Mouse (Mus musculus) C2C12 (cell line): Measurements from ENCODE around the gene Nova1. TPM values are rescaled to one million over a fixed set of nuclear protein-coding genes. Genes with fewer than 3 reads are reported as not detected.

ENCODE experiments used
- H3K27me3 ChIP-seq: one replicate; pipeline ENCODE4 v1.6.1; 2011; ENCODE audit not compliant: control insufficient read depth, insufficient read depth, insufficient read length
- H3K36me3 ChIP-seq: one replicate; pipeline ENCODE4 v1.6.1; 2011; ENCODE audit not compliant: control insufficient read depth, insufficient read depth
- H3K4me3 ChIP-seq: one replicate; pipeline ENCODE4 v1.5.1; 2011; ENCODE audit warnings: mild to moderate bottlenecking, control low read depth; ENCODE audit not compliant: poor library complexity, insufficient read depth, severe bottlenecking
- H3K79me2 ChIP-seq: one replicate; pipeline ENCODE4 v1.6.1; 2011; ENCODE audit not compliant: control insufficient read depth, insufficient read depth
- H3K79me3 ChIP-seq: one replicate; pipeline ENCODE4 v1.6.1; 2011; ENCODE audit warnings: low read depth, control low read depth
- H3ac ChIP-seq: one replicate; pipeline ENCODE3; 2011; ENCODE audit warnings: low read depth; ENCODE audit not compliant: control insufficient read depth, insufficient read length
- CEBPB ChIP-seq: IDR thresholded peaks from one replicate; pipeline ENCODE4 v1.6.1; 2011; ENCODE audit warnings: low read depth, mild to moderate bottlenecking, control low read depth, moderate library complexity
- CTCF ChIP-seq: IDR thresholded peaks from one replicate; pipeline ENCODE4 v1.5.1; 2011; ENCODE audit not compliant: control insufficient read depth, insufficient read depth, insufficient read length
- FOSL1 ChIP-seq: IDR thresholded peaks from one replicate; pipeline ENCODE4 v1.8.0; 2011; ENCODE audit warnings: mild to moderate bottlenecking, low read length; ENCODE audit not compliant: poor library complexity, insufficient read depth, severe bottlenecking
- MAX ChIP-seq: IDR thresholded peaks from one replicate; pipeline ENCODE4 v1.6.1; 2011; ENCODE audit warnings: mild to moderate bottlenecking, control low read depth
- MYOD1 ChIP-seq: IDR thresholded peaks from one replicate; pipeline ENCODE4 v1.6.1; 2011; ENCODE audit warnings: low read depth; ENCODE audit not compliant: control insufficient read depth, insufficient read length
- MYOG ChIP-seq: IDR thresholded peaks from one replicate; pipeline ENCODE4 v1.6.1; 2011; ENCODE audit not compliant: control insufficient read depth, insufficient read length; ENCODE audit errors: extremely low read depth
- USF1 ChIP-seq: IDR thresholded peaks from one replicate; pipeline ENCODE4 v1.6.1; 2011; ENCODE audit warnings: low read depth, mild to moderate bottlenecking, control low read depth, moderate library complexity
- long read RNA-seq, 2 experiments: library from polyadenylated mRNA; unstranded; transcript quantifications; one replicate each; pipeline ENCODE4 v2.0.0; 2019 to 2020
- polyA plus RNA-seq: library from polyadenylated mRNA; unstranded; fragments of >200 nt; fragmentation: generic; extraction: Trizol; gene quantifications from one replicate; pipeline ENCODE4 v1.2.1, GENCODE M21; 2012; ENCODE audit warnings: missing spikeins

Nova1 gene
- 0.01 TPM for polyA plus RNA-seq
- long read RNA-seq, experiment 1: 0 reads
- long read RNA-seq, experiment 2: 0 reads

DNA sequence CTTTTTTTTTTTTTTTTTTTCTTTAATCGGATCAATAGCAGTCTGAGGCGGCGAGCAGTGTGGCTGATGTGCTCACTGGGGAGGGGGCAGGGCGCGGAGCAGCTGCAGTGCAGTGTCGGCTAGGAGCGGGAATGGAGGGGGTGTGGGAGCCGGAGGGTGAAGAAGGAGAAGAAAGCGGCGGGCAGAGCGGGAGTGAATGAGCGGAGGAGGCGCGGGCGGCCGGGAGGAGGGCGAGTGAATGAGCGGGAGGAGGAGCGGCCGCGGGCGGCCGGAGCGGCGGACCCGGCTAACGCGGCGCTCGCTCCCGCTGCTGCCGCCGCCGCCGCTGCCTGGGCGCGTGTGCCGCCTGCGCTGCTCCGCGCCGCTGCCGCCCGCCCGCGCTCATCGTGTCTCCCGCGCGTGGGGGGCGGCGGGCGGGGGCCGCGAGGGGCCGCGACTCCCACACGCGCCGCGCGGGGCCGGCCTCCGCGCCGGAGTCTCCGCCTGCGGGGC lies at the start of gene Nova1:
Nova1 (minus strand) TSS at position 74 of the 492 bp plus-strand sequence.
- Histone ChIP-seq H3K36me3 (no peaks in the 10 kb centered on the region), H3K79me3 (no peaks in the 10 kb centered on the region), H3K4me3 (peak within 1 kb of the TSS; percentile 18), H3K27me3 (peaks cover 8% of the 10 kb centered on the region), H3K79me2 (no peaks in the 10 kb centered on the region), H3ac (peak within 1 kb of the TSS; percentile 67)
- TF ChIP-seq FOSL1 (no peak), MAX (no peak), MYOG (no peak), CEBPB (no peak), MYOD1 (no peak), USF1 (no peak), CTCF (no peak)

DNA sequence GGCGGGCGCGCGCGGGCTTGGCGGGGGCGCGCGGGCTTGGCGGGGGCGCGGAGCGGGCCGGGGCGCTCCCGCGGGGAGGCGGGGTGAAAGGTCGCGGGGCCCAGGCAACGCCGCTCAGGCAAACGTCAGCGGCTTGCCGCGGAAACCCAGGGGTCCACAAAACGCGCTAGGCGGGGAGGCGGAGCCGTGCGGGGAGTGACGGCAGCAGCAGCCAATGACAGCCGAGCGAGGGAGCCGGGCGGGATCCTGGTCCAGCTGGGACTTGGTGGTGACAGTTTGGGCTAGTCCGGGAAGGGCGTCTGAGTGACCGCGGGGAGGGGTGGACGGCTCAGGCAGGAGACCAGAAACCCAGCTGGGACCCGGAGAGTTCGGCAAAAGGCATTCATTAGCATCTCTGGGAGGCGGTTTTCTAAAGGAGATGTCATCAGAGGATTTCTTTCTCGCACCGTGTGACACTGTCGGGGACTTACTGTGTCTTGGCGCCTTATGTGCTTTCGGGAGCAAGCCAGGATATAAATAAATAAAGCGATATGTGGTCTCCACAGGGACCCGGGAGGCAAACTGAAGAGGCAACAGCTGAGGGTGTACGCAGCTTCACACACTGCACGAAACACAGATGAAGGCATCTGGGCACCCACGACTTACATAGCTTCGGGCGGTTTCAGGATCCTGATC lies 756 bp upstream of the Nova1 start:
- H3K27me3 ChIP-seq: peaks cover 8% of the 10 kb centered on the region
- no peaks in the 10 kb centered on the region for H3K79me2 ChIP-seq
- H3ac ChIP-seq: no peak overlapping the region
- H3K79me3 ChIP-seq: no peaks in the 10 kb centered on the region
- H3K36me3 ChIP-seq: no peaks in the 10 kb centered on the region
- H3K4me3 ChIP-seq: peak overlapping the region; percentile 18
- TF ChIP-seq MYOG: no peak
- no peak for TF ChIP-seq CEBPB
- no peak for TF ChIP-seq FOSL1
- TF ChIP-seq USF1: no peak
- TF ChIP-seq MYOD1: no peak
- TF ChIP-seq CTCF: no peak
- no peak for TF ChIP-seq MAX

DNA sequence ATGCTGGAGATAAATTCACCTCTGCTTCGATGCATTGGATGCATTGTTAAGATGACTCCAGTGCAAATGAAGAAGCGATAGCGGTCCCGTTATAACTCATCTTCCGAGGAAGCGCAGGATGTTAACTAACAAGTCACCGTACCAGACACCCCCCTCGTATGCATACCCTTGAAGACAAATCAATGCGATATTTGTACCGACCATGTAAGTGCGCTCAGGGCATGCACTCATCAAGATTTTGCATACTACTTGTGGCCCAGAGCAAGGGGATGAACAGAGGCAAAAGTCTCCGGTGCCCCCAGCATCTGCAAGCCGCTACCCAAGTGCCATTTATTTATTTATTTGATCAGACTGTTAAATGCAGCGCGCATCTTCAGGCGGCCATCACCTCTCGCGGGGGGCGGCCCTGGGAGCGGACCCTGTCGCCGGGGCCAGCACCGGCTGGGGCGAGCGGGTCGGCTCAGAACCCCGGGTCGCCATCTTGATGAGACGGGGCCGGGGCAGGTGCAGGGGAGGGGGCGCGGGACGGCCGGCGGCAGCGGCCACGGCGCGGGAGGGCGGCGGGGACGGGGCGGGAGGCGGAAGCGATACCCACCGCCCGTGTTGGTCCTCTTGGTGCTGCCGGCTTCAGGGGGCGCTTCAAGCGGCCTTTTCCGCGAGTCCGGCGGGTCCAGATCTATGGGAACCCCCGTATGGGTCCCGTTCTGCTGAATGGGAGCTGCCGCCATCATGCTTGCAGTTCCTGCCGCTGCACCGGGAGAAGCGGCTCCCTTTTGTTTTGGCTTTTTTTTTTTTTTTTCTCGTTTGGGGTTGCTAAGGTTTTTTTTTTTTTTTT lies 491 bp downstream of the Nova1 start:
- Histone ChIP-seq H3K4me3 (peak overlapping the region; percentile 18), H3K79me3 (no peaks in the 10 kb centered on the region), H3K79me2 (no peaks in the 10 kb centered on the region), H3K36me3 (no peaks in the 10 kb centered on the region), H3ac (no peak overlapping the region), H3K27me3 (peaks cover 8% of the 10 kb centered on the region)
- TF ChIP-seq USF1 (no peak), MYOD1 (no peak), CEBPB (no peak), MAX (no peak), FOSL1 (no peak), CTCF (no peak), MYOG (no peak)

DNA sequence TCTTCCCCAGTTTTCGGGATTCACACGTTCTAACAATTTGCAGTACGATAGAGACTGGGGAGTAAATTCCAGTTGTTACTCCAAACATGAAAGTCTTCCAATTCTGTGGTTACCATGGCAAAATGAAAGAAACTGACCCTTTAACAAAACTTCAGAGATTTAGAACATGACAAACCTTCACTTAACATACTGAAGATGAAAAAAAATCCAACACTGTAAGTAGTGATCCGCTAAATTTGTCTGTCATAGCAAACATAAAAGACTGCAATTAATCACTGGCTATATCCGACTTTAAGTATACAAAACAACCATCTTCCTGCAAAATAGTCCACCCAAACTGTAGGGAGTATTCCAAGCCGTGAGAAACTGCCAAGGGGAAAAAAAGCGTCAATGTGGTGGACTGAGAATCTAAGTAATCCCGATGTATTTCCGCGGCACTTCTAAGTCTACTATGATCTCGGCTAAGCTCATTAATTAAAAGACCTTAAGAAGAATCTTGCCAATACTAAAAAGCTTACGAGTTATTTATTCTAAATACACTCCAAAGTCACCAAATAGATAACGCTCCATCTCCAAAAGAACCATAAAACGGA lies 1.4 kb downstream of the Nova1 start:
- Histone ChIP-seq H3K27me3 (peaks cover 8% of the 10 kb centered on the region), H3K36me3 (no peaks in the 10 kb centered on the region), H3K79me3 (no peaks in the 10 kb centered on the region), H3K79me2 (no peaks in the 10 kb centered on the region), H3ac (no peak overlapping the region), H3K4me3 (no peak overlapping the region)
- TF ChIP-seq MYOG (no peak), USF1 (no peak)

GRCm38 (mm10) chr12:46816291-46816690 lies 2.4 kb downstream of the Nova1 start:
- no peak overlapping the region for H3K4me3 ChIP-seq
- no peak for TF ChIP-seq FOSL1
- TF ChIP-seq MYOD1: no peak
- no peak for TF ChIP-seq CEBPB
- no peak for TF ChIP-seq MAX
- no peak for TF ChIP-seq USF1
- no peak for TF ChIP-seq MYOG
- no peak for TF ChIP-seq CTCF
- peaks cover 8% of the 10 kb centered on the region for H3K27me3 ChIP-seq
- H3K36me3 ChIP-seq: no peaks in the 10 kb centered on the region
- no peaks in the 10 kb centered on the region for H3K79me2 ChIP-seq
- H3ac ChIP-seq: no peak overlapping the region
- H3K79me3 ChIP-seq: no peaks in the 10 kb centered on the region

DNA sequence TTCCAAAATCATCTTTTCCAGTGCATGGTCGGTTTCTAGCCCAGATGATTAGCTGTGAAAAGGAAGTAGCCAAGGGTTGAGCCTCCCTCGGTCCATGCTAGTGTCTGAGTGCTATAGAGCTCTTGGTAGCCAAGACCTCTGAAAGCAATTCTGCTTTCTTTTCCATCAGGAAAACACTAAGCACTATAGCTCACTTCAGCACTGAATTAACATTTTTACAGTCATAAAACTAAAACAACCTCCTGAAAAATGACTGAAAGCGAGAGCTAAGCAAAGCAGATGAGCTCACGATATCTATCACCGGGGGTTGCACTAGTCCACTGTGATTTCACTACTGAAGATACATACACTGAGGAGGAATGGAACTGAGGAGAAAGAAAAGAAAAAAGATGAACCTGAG lies 3.0 kb downstream of the Nova1 start:
- Histone ChIP-seq H3K36me3 (no peaks in the 10 kb centered on the region), H3ac (no peak overlapping the region), H3K27me3 (peaks cover 8% of the 10 kb centered on the region), H3K79me2 (no peaks in the 10 kb centered on the region), H3K4me3 (no peak overlapping the region), H3K79me3 (no peaks in the 10 kb centered on the region)
- TF ChIP-seq MYOD1: no peak
- TF ChIP-seq USF1: no peak
- no peak for TF ChIP-seq CTCF
- no peak for TF ChIP-seq MAX
